Mouse (Mus musculus): Measurements from ENCODE around the gene Erg. TPM values are rescaled to one million over a fixed set of nuclear protein-coding genes. Genes with fewer than 3 reads are reported as not detected.

Gene Erg
- total RNA-seq, 2 experiments from 2014 or later, result 3.8 to 6.0 TPM

DNA sequence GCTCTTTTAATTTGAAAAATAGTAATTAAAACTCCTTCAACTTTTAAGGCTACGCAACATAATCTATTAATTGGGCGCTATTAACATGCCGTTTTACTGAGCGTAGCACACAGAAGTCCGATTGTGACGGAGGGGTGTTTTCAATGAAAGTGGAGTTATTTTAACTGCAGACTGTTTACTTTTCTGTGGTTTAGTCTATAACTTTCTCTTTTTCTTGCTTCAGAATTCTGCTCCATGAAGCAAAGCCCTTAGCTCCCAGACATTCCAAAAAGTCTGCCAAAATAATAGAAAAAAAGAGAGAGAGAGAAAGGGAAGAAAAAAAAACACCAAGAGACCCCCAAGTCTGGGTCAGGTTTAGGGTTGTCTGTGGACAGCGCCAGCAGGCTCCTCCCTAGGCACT is 333 bp upstream of the Erg start:
- no peak for ATAC-seq (replicated peaks; ENCODE audit: low FRiP score, poor library complexity, severe bottlenecking)

GRCm38 (mm10) chr16:95585541-95586310 is 667 bp downstream of the Erg start:
- ATAC-seq (replicated peaks; ENCODE audit: low FRiP score, poor library complexity, severe bottlenecking), result no peak

DNA sequence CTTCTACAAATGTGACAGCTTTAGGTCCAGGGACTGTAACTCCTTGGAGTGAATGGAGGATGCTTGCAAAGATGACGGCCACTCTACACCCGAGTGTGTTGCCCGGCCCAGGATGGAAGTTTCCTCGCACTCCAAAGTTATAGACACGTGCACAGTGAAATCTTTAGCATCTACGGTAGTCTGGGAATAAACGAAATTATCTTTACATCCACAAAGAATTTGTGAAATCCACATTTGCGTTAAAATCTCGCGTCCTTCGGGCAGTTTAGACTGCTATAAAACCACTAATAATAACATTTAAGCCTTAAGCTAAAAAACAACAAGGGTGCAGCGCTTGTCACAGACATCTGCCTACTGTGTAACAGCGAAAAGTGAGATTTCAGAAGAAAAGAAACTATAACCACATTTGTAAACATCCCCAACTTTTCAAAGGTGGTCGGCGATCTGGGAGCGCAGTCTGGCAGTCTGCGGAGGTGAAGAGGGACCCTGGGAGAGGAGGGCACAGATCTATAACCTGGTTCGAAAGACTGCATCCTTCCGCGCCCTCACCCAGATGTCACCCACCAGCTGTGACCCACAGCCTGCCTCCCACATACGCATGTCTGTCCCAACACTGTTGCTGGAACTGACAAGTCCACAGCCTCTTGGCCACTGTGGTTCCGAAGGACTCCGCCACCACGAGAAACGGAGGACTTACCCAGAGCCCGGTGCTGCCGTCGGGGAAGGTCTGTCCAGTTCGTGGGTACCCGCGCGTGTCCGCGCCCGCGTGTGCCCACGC is 1.5 kb downstream of the Erg start:
- ATAC-seq (replicated peaks; ENCODE audit: low FRiP score, poor library complexity, severe bottlenecking), result no peak

- ATAC-seq (replicated peaks; ENCODE audit: low FRiP score, poor library complexity, severe bottlenecking), result no peak
Observed at GRCm38 (mm10) chr16:95579289-95579688, 7.1 kb downstream of the Erg start.

GRCm38 (mm10) chr16:95573163-95573562 is 13.2 kb downstream of the Erg start:
- ATAC-seq (replicated peaks; ENCODE audit: low FRiP score, poor library complexity, severe bottlenecking), result no peak

GRCm38 (mm10) chr16:95570616-95571015 is 15.8 kb downstream of the Erg start:
- ATAC-seq (replicated peaks; ENCODE audit: low FRiP score, poor library complexity, severe bottlenecking), result no peak

GRCm38 (mm10) chr16:95556834-95557233 is 29.6 kb downstream of the Erg start:
- no peak for ATAC-seq (replicated peaks; ENCODE audit: low FRiP score, poor library complexity, severe bottlenecking)

DNA sequence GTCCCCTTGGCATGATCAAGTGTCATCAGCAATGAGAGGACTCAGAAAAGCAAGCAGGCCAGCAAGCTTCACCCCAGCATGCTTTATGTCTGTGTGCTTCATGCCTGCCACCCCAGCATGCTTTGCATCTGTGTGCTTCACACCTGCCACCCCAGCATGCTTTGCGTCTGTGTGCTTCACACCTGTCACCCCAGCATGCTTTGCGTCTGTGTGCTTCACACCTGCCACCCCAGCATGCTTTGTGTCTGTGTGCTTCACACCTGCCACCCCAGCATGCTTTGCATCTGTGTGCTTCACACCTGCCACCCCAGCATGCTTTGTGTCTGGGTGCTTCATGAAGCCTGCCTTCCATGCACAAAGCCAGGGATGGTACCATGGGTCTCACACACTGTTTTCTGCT is 33.3 kb downstream of the Erg start:
- ATAC-seq (replicated peaks; ENCODE audit: low FRiP score, poor library complexity, severe bottlenecking), result no peak

GRCm38 (mm10) chr16:95552495-95552894 is 33.9 kb downstream of the Erg start:
- ATAC-seq (replicated peaks; ENCODE audit: low FRiP score, poor library complexity, severe bottlenecking), result no peak

DNA sequence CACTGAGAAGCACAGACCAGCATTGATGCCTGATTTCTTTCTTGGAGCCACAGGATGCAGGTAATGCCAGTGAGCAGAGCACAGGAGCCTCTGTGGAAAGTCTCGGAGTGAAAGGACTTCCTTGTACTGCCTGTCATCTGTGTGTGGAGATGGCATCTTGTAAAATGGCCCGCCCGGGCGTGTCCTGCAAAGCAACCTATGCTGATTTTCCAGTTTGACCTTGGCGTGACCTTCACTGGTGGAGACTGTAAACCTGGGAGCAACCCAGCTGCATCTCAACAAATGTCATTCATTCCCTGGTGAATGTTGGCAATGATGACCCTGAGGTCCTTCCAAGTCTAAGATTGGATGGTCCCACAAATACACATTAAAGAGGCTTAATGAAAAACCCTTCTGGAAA is 35.9 kb downstream of the Erg start:
- ATAC-seq (replicated peaks; ENCODE audit: low FRiP score, poor library complexity, severe bottlenecking), result no peak

- ATAC-seq (replicated peaks; ENCODE audit: low FRiP score, poor library complexity, severe bottlenecking), result no peak
Observed at GRCm38 (mm10) chr16:95544753-95545152, 41.6 kb downstream of the Erg start.

DNA sequence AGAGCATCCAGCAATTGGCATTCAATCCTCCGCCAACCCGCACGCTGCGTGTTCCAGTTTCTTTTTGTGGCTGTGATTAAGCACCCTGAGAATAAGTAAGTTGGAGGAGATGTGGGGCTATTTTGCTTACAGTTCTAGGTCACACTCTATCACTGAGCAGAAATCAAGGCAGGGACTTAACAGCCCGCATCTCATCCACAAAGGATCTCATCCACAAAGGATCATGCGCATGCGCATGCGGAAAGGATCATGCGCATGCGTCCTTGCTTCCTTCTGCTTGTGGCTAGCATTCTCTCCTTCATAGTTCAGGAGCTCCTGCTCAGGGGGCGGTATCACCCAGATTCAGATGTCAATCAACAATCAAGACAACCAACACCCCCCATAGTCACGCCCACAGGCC is 42.9 kb downstream of the Erg start:
- ATAC-seq (replicated peaks; ENCODE audit: low FRiP score, poor library complexity, severe bottlenecking), result no peak

DNA sequence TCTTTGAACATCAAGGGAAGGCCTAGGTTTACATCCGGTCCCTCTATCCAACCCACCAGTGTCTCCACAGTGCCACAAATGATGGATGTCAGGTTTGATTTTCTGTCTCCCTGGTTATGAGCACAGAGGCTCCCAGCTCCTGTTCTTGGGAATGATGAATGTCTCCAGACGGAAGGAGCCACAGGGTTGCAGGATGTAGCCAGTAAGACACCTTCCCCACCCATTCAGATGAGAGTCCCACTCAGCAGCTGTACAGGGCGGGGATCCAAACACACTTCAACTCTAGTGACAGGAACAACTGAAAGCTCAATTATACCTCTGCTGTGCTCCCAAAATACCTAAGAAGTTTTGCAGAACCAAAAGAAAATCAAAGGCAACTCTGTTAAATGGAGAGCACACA is 51.2 kb downstream of the Erg start:
- no peak for ATAC-seq (replicated peaks; ENCODE audit: low FRiP score, poor library complexity, severe bottlenecking)

DNA sequence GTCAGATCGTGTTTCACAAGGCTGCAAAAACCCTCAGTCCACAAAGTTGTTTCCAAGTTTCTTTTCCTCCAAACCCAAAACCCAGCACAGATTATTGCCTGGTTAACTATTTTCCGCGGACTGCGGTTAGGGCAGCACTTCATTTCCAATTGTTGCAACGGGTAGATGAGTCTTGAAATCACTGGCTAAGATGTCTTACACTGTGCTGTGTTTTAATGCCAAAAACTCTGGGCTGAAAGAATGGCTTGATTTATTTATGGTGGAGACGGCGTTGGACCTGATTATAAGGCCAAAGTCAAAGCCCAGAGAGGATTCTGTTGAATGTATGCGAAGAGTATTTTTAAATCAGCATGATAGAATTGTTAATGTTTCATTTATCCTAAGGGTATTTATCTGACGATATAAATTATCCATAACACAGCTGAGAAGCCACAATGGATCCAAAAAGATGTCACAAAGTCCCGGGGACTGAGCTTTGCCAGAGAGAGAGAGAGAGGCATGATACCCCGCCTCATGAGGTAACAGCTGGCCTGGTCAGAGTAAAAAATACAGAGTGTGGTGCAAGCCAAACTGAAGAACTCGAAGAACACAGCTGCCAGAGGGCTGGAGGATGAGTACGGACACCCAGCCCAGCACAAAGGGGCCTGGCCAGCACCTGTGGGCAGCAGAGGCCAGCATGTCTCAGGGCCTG is 53.9 kb downstream of the Erg start:
- no peak for ATAC-seq (replicated peaks; ENCODE audit: low FRiP score, poor library complexity, severe bottlenecking)

DNA sequence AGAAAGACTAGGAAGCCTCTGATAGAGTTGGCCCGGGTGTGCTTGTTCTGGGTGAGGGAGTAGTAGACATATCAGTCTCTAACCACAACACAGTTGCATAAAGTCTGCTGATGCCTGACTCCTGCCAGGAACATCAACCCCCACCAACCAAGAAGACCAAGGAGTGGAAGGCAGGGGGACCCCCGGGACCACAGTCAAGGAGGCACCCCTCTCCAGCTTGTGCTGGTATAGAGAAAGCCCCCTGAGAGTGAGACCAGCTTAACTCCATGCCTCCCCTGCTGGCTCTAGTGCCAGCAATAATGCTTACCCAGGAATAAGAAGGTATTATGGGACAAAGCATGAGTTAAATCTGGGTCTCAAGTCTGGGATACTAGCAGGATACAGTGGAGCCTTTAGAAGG is 58.8 kb downstream of the Erg start:
- ATAC-seq (replicated peaks; ENCODE audit: low FRiP score, poor library complexity, severe bottlenecking), result no peak

GRCm38 (mm10) chr16:95519520-95519919 is 66.9 kb downstream of the Erg start:
- no peak for ATAC-seq (replicated peaks; ENCODE audit: low FRiP score, poor library complexity, severe bottlenecking)

GRCm38 (mm10) chr16:95506051-95506450 is 80.3 kb downstream of the Erg start:
- ATAC-seq (replicated peaks; ENCODE audit: low FRiP score, poor library complexity, severe bottlenecking), result no peak

DNA sequence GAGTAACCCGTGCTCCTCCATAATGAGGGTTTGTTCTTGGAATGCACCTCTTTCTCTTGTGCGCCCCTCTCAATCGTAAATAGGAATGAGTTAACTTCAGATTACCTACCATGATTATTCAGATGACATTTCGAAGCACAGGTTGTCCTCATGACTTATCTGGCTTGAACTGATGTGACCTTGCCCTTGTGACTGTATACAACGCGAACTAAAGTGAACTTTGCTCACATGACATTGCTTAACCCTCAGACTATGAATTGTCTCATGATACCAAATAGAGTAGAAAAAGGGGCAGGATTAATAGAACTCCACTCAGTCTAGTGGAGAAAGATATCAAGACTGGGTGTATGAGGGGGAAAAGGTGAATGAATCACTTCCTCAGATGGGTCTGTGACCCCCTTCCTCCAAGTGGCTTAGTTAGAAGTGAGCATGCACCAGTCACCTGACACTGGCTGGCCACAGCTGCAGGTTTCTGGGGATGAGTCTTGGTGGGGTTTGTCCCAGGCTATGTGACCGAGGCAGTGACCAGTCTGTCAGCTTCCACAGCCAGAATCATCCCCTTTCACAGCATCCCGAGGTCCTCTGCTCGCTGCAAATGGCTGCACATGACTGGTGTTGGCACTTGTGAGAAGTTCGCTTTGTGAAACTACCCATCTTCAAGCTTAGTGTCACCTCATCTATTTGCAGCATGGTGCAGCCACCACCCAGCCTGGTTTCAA is 89.7 kb downstream of the Erg start:
- no peak for ATAC-seq (replicated peaks; ENCODE audit: low FRiP score, poor library complexity, severe bottlenecking)

- ATAC-seq (replicated peaks; ENCODE audit: low FRiP score, poor library complexity, severe bottlenecking), result no peak
Observed at GRCm38 (mm10) chr16:95494108-95494507, 92.3 kb downstream of the Erg start.

DNA sequence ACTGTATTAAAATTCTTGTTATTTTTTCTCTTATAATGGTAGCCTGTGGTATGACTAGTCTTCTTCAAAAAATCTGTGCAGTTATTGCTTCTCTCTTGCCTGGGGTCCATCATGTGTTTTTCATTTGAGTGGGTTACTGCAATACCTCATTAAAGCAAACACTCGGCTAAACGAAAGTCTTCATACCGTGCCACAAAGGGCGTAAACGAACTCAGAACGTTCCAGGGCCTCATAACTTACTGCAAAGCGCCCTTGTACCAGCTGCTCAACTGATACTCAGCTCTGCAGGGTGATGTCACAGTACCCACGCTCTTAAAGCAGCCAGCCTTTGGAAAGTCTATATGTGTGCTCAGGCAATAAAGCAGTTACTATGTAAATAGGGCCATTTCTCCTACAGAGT is 93.1 kb downstream of the Erg start:
- no peak for ATAC-seq (replicated peaks; ENCODE audit: low FRiP score, poor library complexity, severe bottlenecking)

All from erythroblast, adult 5-6 weeks (primary cell).